Mouse (Mus musculus): ENCODE measurements around the gene AC134908.4.

- TF ChIP-seq POLR2A (IDR thresholded peaks at IDR 0.05; ENCODE audit: borderline replicate concordance, insufficient read depth, low read length) (no peak), CTCF (IDR thresholded peaks at IDR 0.05; ENCODE audit: borderline replicate concordance, insufficient read depth, low read depth, low read length) (no peak)
Measured at GRCm38 (mm10) chr17:25839455-25840235, 44.2 kb upstream of the AC134908.4 start.

Measured in cerebellum, adult 2 months (tissue).